Mouse (Mus musculus) kidney, postnatal 25 days (tissue): ENCODE measurements around the gene Celf3.

ENCODE experiments used
- DNase-seq, 2 experiments: peaks; one replicate each; pipeline ENCODE4 v3.0.0; 2021; ENCODE audit warnings: mixed read lengths in 2 of 2

Gene Celf3

GRCm38 (mm10) chr3:94477981-94478422 is at the start of gene Celf3:
Gene Celf3, plus strand, starts transcription at chr3:94478295.
- DNase-seq, result no peak

- DNase-seq, result no peak
Measured at GRCm38 (mm10) chr3:94430980-94431379, 47.1 kb upstream of the Celf3 start.

- no peak for DNase-seq
Measured at GRCm38 (mm10) chr3:94434305-94434704, 43.8 kb upstream of the Celf3 start.

GRCm38 (mm10) chr3:94436420-94436819 is 41.7 kb upstream of the Celf3 start:
- no peak for DNase-seq

- DNase-seq, result peak in 1 of 2 experiments; percentile 18
Measured at GRCm38 (mm10) chr3:94441182-94441581, 36.9 kb upstream of the Celf3 start.

- DNase-seq, result peak; percentile 95 to 96
Measured at GRCm38 (mm10) chr3:94442951-94443596, 35.0 kb upstream of the Celf3 start, which contains the start of gene Mrpl9. Gene Mrpl9, plus strand, starts transcription at chr3:94443318.

- no peak for DNase-seq
Measured at GRCm38 (mm10) chr3:94443597-94443964, 34.5 kb upstream of the Celf3 start, which contains the start of gene Oaz3. Gene Oaz3, minus strand, starts transcription at chr3:94443915.

- no peak for DNase-seq
Measured at GRCm38 (mm10) chr3:94449377-94449776, 28.7 kb upstream of the Celf3 start.

- peak; percentile 87 for DNase-seq
Measured at GRCm38 (mm10) chr3:94456529-94457000, 21.5 kb upstream of the Celf3 start.

- DNase-seq, result no peak
Measured at GRCm38 (mm10) chr3:94457055-94457454, 21.0 kb upstream of the Celf3 start.

- no peak for DNase-seq
Measured at GRCm38 (mm10) chr3:94459834-94460233, 18.3 kb upstream of the Celf3 start.

- no peak for DNase-seq
Measured at GRCm38 (mm10) chr3:94463926-94464578, 14.0 kb upstream of the Celf3 start.

- no peak for DNase-seq
Measured at GRCm38 (mm10) chr3:94465632-94466430, 12.3 kb upstream of the Celf3 start.

GRCm38 (mm10) chr3:94468931-94469330 is 9.2 kb upstream of the Celf3 start:
- DNase-seq, result no peak

GRCm38 (mm10) chr3:94472447-94473114 is 5.5 kb upstream of the Celf3 start:
- DNase-seq, result peak; percentile 35 to 63

GRCm38 (mm10) chr3:94473115-94473505 is 5.0 kb upstream of the Celf3 start:
- DNase-seq, result no peak

GRCm38 (mm10) chr3:94473567-94474232 is 4.4 kb upstream of the Celf3 start:
- no peak for DNase-seq

- DNase-seq, result peak; percentile 51 to 56
Measured at GRCm38 (mm10) chr3:94476301-94477035, 1.6 kb upstream of the Celf3 start.

- DNase-seq, result no peak
Measured at GRCm38 (mm10) chr3:94477444-94477843, 651 bp upstream of the Celf3 start.

- no peak for DNase-seq
Measured at GRCm38 (mm10) chr3:94478591-94479169, 585 bp downstream of the Celf3 start.

GRCm38 (mm10) chr3:94479564-94479963 is 1.5 kb downstream of the Celf3 start:
- peak in 1 of 2 experiments; percentile 6 for DNase-seq
